Mouse (Mus musculus) heart, postnatal 0 days (tissue): ENCODE results near the gene Map3k3.

ENCODE experiments used
- CTCF ChIP-seq: IDR thresholded peaks from 2 replicates; pipeline ENCODE4 v1.5.1; 2016; ENCODE audit warnings: antibody characterized with exemption, control low read depth, low read depth
- EP300 ChIP-seq: IDR thresholded peaks from 2 replicates; pipeline ENCODE4 v1.6.1; 2016; ENCODE audit warnings: antibody characterized with exemption, low read depth

GRCm38 (mm10) chr11:106178036-106178782, 93.8 kb downstream of the Map3k3 start:
- TF ChIP-seq CTCF (no peak), EP300 (no peak)
